Mouse (Mus musculus) MEL (cell line): ENCODE results near the gene Med24. TPM values are rescaled to one million over a fixed set of nuclear protein-coding genes. Genes with fewer than 3 reads are reported as not detected.

ENCODE experiments used
- DNase-seq: peaks from one replicate; pipeline ENCODE4 v3.0.0; 2011; ENCODE audit warnings: low read depth, low spot score
- H3K27ac ChIP-seq: 2 replicates; pipeline ENCODE4 v1.5.1; 2012; ENCODE audit warnings: low read depth, mild to moderate bottlenecking, control low read depth, low read length, moderate library complexity; ENCODE audit not compliant: control insufficient read depth
- H3K27me3 ChIP-seq, 2 experiments: fragments of 150-350 bp in 1 of 2; sonication (generic) in 1 of 2; 2 replicates each; pipeline ENCODE4 v1.6.1; 2012; ENCODE audit warnings: low read length in 2 of 2, mild to moderate bottlenecking in 2 of 2, improper control_type of control experiment in 1 of 2, moderate library complexity in 1 of 2; ENCODE audit not compliant: insufficient read depth in 2 of 2, control insufficient read depth in 1 of 2
- H3K36me3 ChIP-seq, 2 experiments: 2 replicates each; pipeline ENCODE4 v1.6.1; 2012 to 2014; ENCODE audit warnings: low read length in 2 of 2, improper control_type of control experiment in 1 of 2, inconsistent platforms in 1 of 2, mild to moderate bottlenecking in 1 of 2; ENCODE audit not compliant: insufficient read depth in 2 of 2, control insufficient read depth in 1 of 2
- H3K4me1 ChIP-seq, 2 experiments: fragments of 150-350 bp in 1 of 2; sonication (generic) in 1 of 2; 2 replicates each; pipeline ENCODE4 v1.6.1; 2012; ENCODE audit warnings: low read length in 2 of 2, improper control_type of control experiment in 1 of 2, mild to moderate bottlenecking in 1 of 2; ENCODE audit not compliant: insufficient read depth in 2 of 2, control insufficient read depth in 1 of 2
- H3K4me3 ChIP-seq, 2 experiments: fragments of 150-350 bp in 1 of 2; sonication (generic) in 1 of 2; 2 replicates each; pipeline ENCODE4 v1.5.1; 2012; ENCODE audit warnings: low read depth in 2 of 2, low read length in 2 of 2, mild to moderate bottlenecking in 2 of 2, moderate library complexity in 2 of 2, control low read depth in 1 of 2, improper control_type of control experiment in 1 of 2; ENCODE audit not compliant: control insufficient read depth in 1 of 2, insufficient read depth in 1 of 2
- H3K79me2 ChIP-seq: 2 replicates; pipeline ENCODE4 v1.6.1; 2012; ENCODE audit warnings: mild to moderate bottlenecking, low read length, moderate library complexity; ENCODE audit not compliant: control insufficient read depth, poor library complexity, insufficient read depth
- H3K9ac ChIP-seq: 2 replicates; pipeline ENCODE4 v1.6.1; 2012; ENCODE audit warnings: low read depth, mild to moderate bottlenecking, control low read depth, low read length, moderate library complexity; ENCODE audit not compliant: control insufficient read depth, poor library complexity, severe bottlenecking
- H3K9me3 ChIP-seq: fragments of 150-350 bp; sonication (generic); replicated peaks from 2 replicates; pipeline ENCODE4 v1.6.1; 2012; ENCODE audit warnings: mild to moderate bottlenecking, low read length, improper control_type of control experiment, moderate library complexity; ENCODE audit not compliant: insufficient read depth
- CHD1 ChIP-seq: IDR thresholded peaks from 2 replicates; pipeline ENCODE4 v1.6.1; 2012; ENCODE audit warnings: low read depth, mild to moderate bottlenecking, inconsistent platforms, low read length, improper control_type of control experiment
- CHD2 ChIP-seq: IDR thresholded peaks from 2 replicates; pipeline ENCODE4 v1.6.1; 2011; ENCODE audit warnings: low read length, improper control_type of control experiment
- EP300 ChIP-seq, 2 experiments: IDR thresholded peaks; 2 replicates each; pipeline ENCODE4 v1.6.1; 2011; ENCODE audit warnings: improper control_type of control experiment in 2 of 2, low read length in 2 of 2, low read depth in 1 of 2, mild to moderate bottlenecking in 1 of 2
- HCFC1 ChIP-seq: IDR thresholded peaks from 2 replicates; pipeline ENCODE4 v1.6.1; 2012; ENCODE audit warnings: low read depth, mild to moderate bottlenecking, inconsistent platforms, low read length, improper control_type of control experiment, moderate library complexity
- JUND ChIP-seq: IDR thresholded peaks from 2 replicates; pipeline ENCODE4 v1.6.1; 2011; ENCODE audit warnings: low read depth, mild to moderate bottlenecking, improper control_type of control experiment, low read length
- KAT2A ChIP-seq: conservative IDR thresholded peaks from 2 replicates; pipeline ENCODE4 v1.6.1; 2012; ENCODE audit warnings: low read depth, low read length, improper control_type of control experiment, inconsistent platforms
- MAFK ChIP-seq: IDR thresholded peaks from 2 replicates; pipeline ENCODE4 v1.6.1; 2011; ENCODE audit warnings: low read depth, mild to moderate bottlenecking, low read length, improper control_type of control experiment, borderline replicate concordance
- MAX ChIP-seq: IDR thresholded peaks from 2 replicates; pipeline ENCODE4 v1.6.1; 2011; ENCODE audit warnings: low read length, improper control_type of control experiment
- MAZ ChIP-seq: IDR thresholded peaks from 2 replicates; pipeline ENCODE4 v1.6.1; 2012; ENCODE audit warnings: low read depth, mild to moderate bottlenecking, inconsistent platforms, low read length, improper control_type of control experiment
- MEF2A ChIP-seq: IDR thresholded peaks from 2 replicates; pipeline ENCODE4 v1.6.1; 2014; ENCODE audit warnings: low read depth, mild to moderate bottlenecking, inconsistent platforms, low read length, improper control_type of control experiment; ENCODE audit not compliant: poor library complexity, insufficient replicate concordance, severe bottlenecking; ENCODE audit errors: extremely low read depth
- MXI1 ChIP-seq: IDR thresholded peaks from 2 replicates; pipeline ENCODE4 v1.6.1; 2011; ENCODE audit warnings: mild to moderate bottlenecking, low read depth, low read length, improper control_type of control experiment
- MYC ChIP-seq: IDR thresholded peaks from 2 replicates; pipeline ENCODE4 v1.6.1; 2011; ENCODE audit warnings: low read depth, mild to moderate bottlenecking, low read length, improper control_type of control experiment, moderate library complexity
- NELFE ChIP-seq: IDR thresholded peaks from 2 replicates; pipeline ENCODE4 v1.6.1; 2011; ENCODE audit warnings: low read depth, low read length, improper control_type of control experiment
- RAD21 ChIP-seq: IDR thresholded peaks from 2 replicates; pipeline ENCODE4 v1.6.1; 2011; ENCODE audit warnings: mild to moderate bottlenecking, low read depth, low read length, improper control_type of control experiment
- SIN3A ChIP-seq: IDR thresholded peaks from 2 replicates; pipeline ENCODE4 v1.6.1; 2012; ENCODE audit warnings: low read length, improper control_type of control experiment, inconsistent platforms
- TAL1 ChIP-seq: IDR thresholded peaks from 2 replicates; pipeline ENCODE4 v1.6.1; 2012; ENCODE audit warnings: mild to moderate bottlenecking, inconsistent platforms, low read length, moderate library complexity, mixed read lengths
- TCF12 ChIP-seq: IDR thresholded peaks from 2 replicates; pipeline ENCODE4 v1.6.1; 2014; ENCODE audit warnings: low read depth, mild to moderate bottlenecking, inconsistent platforms, low read length, improper control_type of control experiment, moderate library complexity
- USF1 ChIP-seq: IDR thresholded peaks from 2 replicates; pipeline ENCODE4 v1.6.1; 2014; ENCODE audit warnings: low read depth, mild to moderate bottlenecking, inconsistent platforms, low read length, improper control_type of control experiment, moderate library complexity
- USF2 ChIP-seq, 2 experiments: IDR thresholded peaks; 2 replicates each; pipeline ENCODE4 v1.6.1; 2011 to 2012; ENCODE audit warnings: improper control_type of control experiment in 2 of 2, low read length in 2 of 2, borderline replicate concordance in 1 of 2, inconsistent platforms in 1 of 2, low read depth in 1 of 2, mild to moderate bottlenecking in 1 of 2; ENCODE audit not compliant: insufficient read depth in 1 of 2
- ZC3H11A ChIP-seq: IDR thresholded peaks from 2 replicates; pipeline ENCODE4 v1.6.1; 2012; ENCODE audit warnings: low read depth, mild to moderate bottlenecking, inconsistent platforms, low read length, improper control_type of control experiment
- polyA plus RNA-seq, 2 experiments: library from polyadenylated mRNA; stranded (reverse) in 1 of 2; unstranded in 1 of 2; fragments of >175 nt in 1 of 2; fragments of >200 nt in 1 of 2; gene quantifications; 2 replicates each; pipeline versions ENCODE4 v1.2.1 to v1.2.4; 2012; ENCODE audit warnings: low replicate concordance in 2 of 2, low read depth in 1 of 2; ENCODE audit not compliant: insufficient read length in 2 of 2, insufficient read depth in 1 of 2, missing spikeins in 1 of 2
- total RNA-seq: library from RNA; depleted of rRNA; stranded (reverse); fragments of 300-350 nt; gene quantifications from 2 replicates; pipeline ENCODE4 v1.2.3, GENCODE M21; 2012

Med24 gene
- total and polyA plus RNA-seq, 3 experiments, result 37.5 to 89.8 TPM; not detected in 1

- TF ChIP-seq CHD2 (no peak), KAT2A (peak; percentile 91), TAL1 (no peak), SIN3A (peak; percentile 98), USF2 (IDR thresholded peaks at IDR 0.05; ENCODE audit: borderline replicate concordance in 1 of 2, insufficient read depth in 1 of 2, low read depth in 1 of 2, low read length in 2 of 2) (no peak; a peak in 1 of 4 replicates), MXI1 (peak; percentile 99), EP300 (IDR thresholded peaks at IDR 0.05; ENCODE audit: low read depth in 1 of 2, low read length in 2 of 2) (peak in 1 of 2 experiments; percentile 54; a peak in 2 of 4 replicates), TCF12 (peak; percentile 59; the same call in 1 of the 2 replicates), MEF2A (no peak), MAFK (no peak), HCFC1 (peak; percentile 98), MAX (peak; percentile 100), USF1 (peak; percentile 90), JUND (peak; percentile 89; the same call in 1 of the 2 replicates), RAD21 (no peak), MYC (peak; percentile 100)
Measured at GRCm38 (mm10) chr11:98775348-98776051, 46.3 kb upstream of the Med24 start (continued).

- no peaks in the 10 kb centered on the region for H3K9me3 ChIP-seq
- H3K79me2 ChIP-seq, result no peaks in the 10 kb centered on the region; the same call in 1 of the 2 replicates
- H3K36me3 ChIP-seq, result peaks cover 0 to 24% of the 10 kb centered on the region in 2 experiments; a peak in 2 of 4 replicates
- DNase-seq, result no peak
- H3K9ac ChIP-seq, result peak within 1 kb of the TSS; percentile 74
- peak within 1 kb of the TSS; percentile 47 for H3K27ac ChIP-seq
- peak within 1 kb of the TSS; percentile 41 to 57 for H3K4me3 ChIP-seq
- no peaks in the 10 kb centered on the region for H3K27me3 ChIP-seq
- TF ChIP-seq NELFE (peak; percentile 82), MAZ (0 out of 2 replicates have a peak, but pooled peaks have one; percentile 3), ZC3H11A (no peak), CHD1 (0 out of 2 replicates have a peak, but pooled peaks have one; percentile 57)
- peaks cover 15 to 40% of the 10 kb centered on the region in 2 experiments for H3K4me1 ChIP-seq
Measured at GRCm38 (mm10) chr11:98774582-98775347, 45.5 kb upstream of the Med24 start, which contains the start of gene Nr1d1. Nr1d1 (minus strand) TSS chr11:98775333.
